Mouse (Mus musculus): ENCODE data around the gene Exo5.

The Exo5 gene

GRCm38 (mm10) chr4:120905644-120906043 lies 19.2 kb downstream of the Exo5 start:
- no peak for DNase-seq (ENCODE audit: low read depth, low spot score)

- DNase-seq (ENCODE audit: low read depth, low spot score), result no peak
Observed at GRCm38 (mm10) chr4:120904533-120904932, 20.3 kb downstream of the Exo5 start.

- no peak for DNase-seq (ENCODE audit: low read depth, low spot score)
Observed at GRCm38 (mm10) chr4:120895810-120896584, 28.8 kb downstream of the Exo5 start.

- no peak for DNase-seq (ENCODE audit: low read depth, low spot score)
Observed at GRCm38 (mm10) chr4:120895226-120895625, 29.6 kb downstream of the Exo5 start.

GRCm38 (mm10) chr4:120894584-120894983 lies 30.2 kb downstream of the Exo5 start:
- no peak for DNase-seq (ENCODE audit: low read depth, low spot score)

GRCm38 (mm10) chr4:120893656-120894401 lies 31.0 kb downstream of the Exo5 start:
- no peak for DNase-seq (ENCODE audit: low read depth, low spot score)

- no peak for DNase-seq (ENCODE audit: low read depth, low spot score)
Observed at GRCm38 (mm10) chr4:120892516-120892915, 32.3 kb downstream of the Exo5 start.

- DNase-seq (ENCODE audit: low read depth, low spot score), result no peak
Observed at GRCm38 (mm10) chr4:120891960-120892359, 32.9 kb downstream of the Exo5 start.

GRCm38 (mm10) chr4:120890754-120891440 lies 33.9 kb downstream of the Exo5 start:
- DNase-seq (ENCODE audit: low read depth, low spot score), result no peak

GRCm38 (mm10) chr4:120888884-120889283 lies 35.9 kb downstream of the Exo5 start:
- DNase-seq (ENCODE audit: low read depth, low spot score), result no peak

GRCm38 (mm10) chr4:120887381-120888112 lies 37.3 kb downstream of the Exo5 start:
- peak; percentile 12 for DNase-seq (ENCODE audit: low read depth, low spot score)

- no peak for DNase-seq (ENCODE audit: low read depth, low spot score)
Observed at GRCm38 (mm10) chr4:120886811-120887210, 38.0 kb downstream of the Exo5 start.

GRCm38 (mm10) chr4:120886131-120886530 lies 38.7 kb downstream of the Exo5 start:
- no peak for DNase-seq (ENCODE audit: low read depth, low spot score)

GRCm38 (mm10) chr4:120885208-120886120 lies 39.4 kb downstream of the Exo5 start:
- no peak for DNase-seq (ENCODE audit: low read depth, low spot score)

GRCm38 (mm10) chr4:120882002-120882625 lies 42.7 kb downstream of the Exo5 start:
- no peak for DNase-seq (ENCODE audit: low read depth, low spot score)

GRCm38 (mm10) chr4:120880731-120881432 lies 43.9 kb downstream of the Exo5 start:
- no peak for DNase-seq (ENCODE audit: low read depth, low spot score)

- DNase-seq (ENCODE audit: low read depth, low spot score), result no peak
Observed at GRCm38 (mm10) chr4:120879386-120879785, 45.4 kb downstream of the Exo5 start.

- no peak for DNase-seq (ENCODE audit: low read depth, low spot score)
Observed at GRCm38 (mm10) chr4:120878728-120879127, 46.1 kb downstream of the Exo5 start.

- no peak for DNase-seq (ENCODE audit: low read depth, low spot score)
Observed at GRCm38 (mm10) chr4:120875961-120876360, 48.9 kb downstream of the Exo5 start.
